Mouse (Mus musculus) heart, embryonic 16.5 days (tissue): ENCODE data around the gene Lypd6. TPM values are rescaled to one million over a fixed set of nuclear protein-coding genes. Genes with fewer than 3 reads are reported as not detected.

Source experiments
- ATAC-seq: fragments of 200-750 bp; cut with Nextera tagmentation; replicated peaks from 2 replicates; pipeline ENCODE4 v1.8.0; 2017; ENCODE audit warnings: moderate number of reproducible peaks; ENCODE audit not compliant: insufficient read depth, low FRiP score; ENCODE audit errors: extremely low read depth
- H3K27ac ChIP-seq: fragments of 300-500 bp; sonication (generic); 2 replicates; pipeline ENCODE4 v1.5.1; 2014; ENCODE audit warnings: mild to moderate bottlenecking, low read length, control low read depth, moderate library complexity
- H3K27me3 ChIP-seq: fragments of 300-500 bp; sonication (generic); 2 replicates; pipeline ENCODE4 v1.6.1; 2014; ENCODE audit warnings: low read length, mixed read lengths; ENCODE audit not compliant: control insufficient read depth, insufficient read depth
- H3K36me3 ChIP-seq: fragments of 300-500 bp; sonication (generic); 2 replicates; pipeline ENCODE4 v1.6.1; 2014; ENCODE audit not compliant: control insufficient read depth, insufficient read depth
- H3K4me1 ChIP-seq: fragments of 300-500 bp; sonication (generic); 2 replicates; pipeline ENCODE4 v1.6.1; 2014; ENCODE audit warnings: low read length, mixed read lengths; ENCODE audit not compliant: control insufficient read depth, insufficient read depth
- H3K4me2 ChIP-seq: fragments of 300-500 bp; sonication (generic); 2 replicates; pipeline ENCODE4 v1.6.1; 2014; ENCODE audit warnings: low read depth, mild to moderate bottlenecking, control low read depth, low read length
- H3K4me3 ChIP-seq: fragments of 300-500 bp; sonication (generic); 2 replicates; pipeline ENCODE4 v1.5.1; 2014; ENCODE audit warnings: mild to moderate bottlenecking, control low read depth, low read length
- H3K9ac ChIP-seq: fragments of 300-500 bp; sonication (generic); 2 replicates; pipeline ENCODE4 v1.6.1; 2014; ENCODE audit warnings: low read length, control low read depth
- H3K9me3 ChIP-seq: fragments of 300-500 bp; sonication (generic); replicated peaks from 2 replicates; pipeline ENCODE4 v1.6.1; 2016; ENCODE audit warnings: low read length; ENCODE audit not compliant: control insufficient read depth
- WGBS: fragments of 180-500 bp; shearing (Covaris S2); extraction: QIAGEN DNeasy Blood & Tissue Kit; methylation state at CpG from one replicate; pipeline ENCODE4 v1.1.7; 2014; 5-methylcytosine and 5-hydroxymethylcytosine counted together
- polyA plus RNA-seq: library from polyadenylated mRNA; unstranded; fragments of >200 nt; fragmentation: Nextera tagmentation; extraction: Ambion mirVana; gene quantifications from 2 replicates; pipeline ENCODE4 v1.2.1, GENCODE M21; 2015

Gene Lypd6
- polyA plus RNA-seq, 1 experiment from 2014 or later = 2.5 TPM

DNA sequence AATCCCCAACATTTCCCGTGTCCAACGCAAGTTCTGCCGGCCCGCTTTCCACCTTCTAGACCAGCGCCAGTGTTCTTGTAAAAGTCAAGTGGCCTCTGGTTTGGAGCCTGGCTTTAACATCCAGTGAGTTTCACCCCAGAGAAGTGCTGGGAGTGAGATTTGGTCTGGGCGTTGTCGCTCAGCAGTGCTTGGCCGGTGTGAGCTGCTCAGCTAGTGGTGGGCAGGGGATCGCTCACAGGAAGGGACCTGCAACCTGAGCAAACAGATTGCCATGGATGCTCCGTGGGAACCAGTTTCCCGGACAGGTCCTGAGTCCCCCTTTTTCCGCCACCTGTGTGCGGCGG lies 355 bp upstream of the Lypd6 start:
- peak; percentile 38; the same call in 1 of the 2 replicates for ATAC-seq
- WGBS = 2% methylated on average over 14 of the region's 14 CpGs
- H3K27ac ChIP-seq = no peak overlapping the region

DNA sequence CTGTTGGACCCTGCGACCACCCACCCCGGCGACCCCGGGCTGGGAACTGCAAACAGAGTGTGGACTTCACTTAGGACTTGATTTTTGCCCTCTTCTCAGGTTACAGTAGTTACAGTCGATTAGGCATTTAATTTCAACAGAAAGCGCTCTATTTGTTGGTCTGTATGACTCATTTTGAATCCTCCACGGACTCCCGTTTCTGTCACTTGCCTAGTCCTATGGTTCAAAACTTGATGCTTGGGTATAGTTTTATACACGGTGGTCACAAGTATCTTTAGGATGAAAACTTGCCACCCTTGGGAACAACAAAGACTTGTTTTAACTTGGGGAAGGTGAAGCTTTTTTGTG lies 713 bp downstream of the Lypd6 start:
- H3K4me3 ChIP-seq = peak overlapping the region; percentile 79
- H3K27ac ChIP-seq = no peak overlapping the region
- no peak for ATAC-seq

More for the DNA sequence above, 355 bp upstream of the Lypd6 start:
- H3K9me3 ChIP-seq = no peaks in the 10 kb centered on the region
- H3K4me1 ChIP-seq = peaks cover 9% of the 10 kb centered on the region; the same call in 1 of the 2 replicates
- no peaks in the 10 kb centered on the region for H3K36me3 ChIP-seq
- H3K4me2 ChIP-seq = peak overlapping the region; percentile 99
- 0 out of 2 replicates have a peak, but pooled peaks cover 6% of the 10 kb centered on the region for H3K27me3 ChIP-seq
- H3K4me3 ChIP-seq = peak overlapping the region; percentile 79
- peak overlapping the region; percentile 51 for H3K9ac ChIP-seq

GRCm38 (mm10) chr2:50069571-50070295 lies 3.5 kb downstream of the Lypd6 start:
- H3K4me3 ChIP-seq = no peak overlapping the region
- ATAC-seq = no peak
- no peak overlapping the region for H3K9ac ChIP-seq
- H3K9me3 ChIP-seq = no peaks in the 10 kb centered on the region
- WGBS = 54% methylated on average over 13 of the region's 13 CpGs
- H3K36me3 ChIP-seq = no peaks in the 10 kb centered on the region
- H3K4me1 ChIP-seq = peaks cover 9% of the 10 kb centered on the region; the same call in 1 of the 2 replicates
- no peak overlapping the region for H3K27ac ChIP-seq
- no peak overlapping the region for H3K4me2 ChIP-seq
- H3K27me3 ChIP-seq = 0 out of 2 replicates have a peak, but pooled peaks cover 6% of the 10 kb centered on the region

More for the DNA sequence above, 713 bp downstream of the Lypd6 start:
- H3K27me3 ChIP-seq = 0 out of 2 replicates have a peak, but pooled peaks cover 6% of the 10 kb centered on the region
- H3K9ac ChIP-seq = peak overlapping the region; percentile 74
- H3K36me3 ChIP-seq = no peaks in the 10 kb centered on the region
- peak overlapping the region; percentile 99 for H3K4me2 ChIP-seq
- no peaks in the 10 kb centered on the region for H3K9me3 ChIP-seq
- 4% methylated on average over 9 of the region's 9 CpGs for WGBS
- H3K4me1 ChIP-seq = peaks cover 9% of the 10 kb centered on the region; the same call in 1 of the 2 replicates

GRCm38 (mm10) chr2:50072158-50072557 lies 5.9 kb downstream of the Lypd6 start:
- ATAC-seq = no peak
- H3K27me3 ChIP-seq = 0 out of 2 replicates have a peak, but pooled peaks cover 6% of the 10 kb centered on the region
- no peaks in the 10 kb centered on the region for H3K9me3 ChIP-seq
- H3K27ac ChIP-seq = no peak overlapping the region
- no peak overlapping the region for H3K4me3 ChIP-seq
- no peaks in the 10 kb centered on the region for H3K36me3 ChIP-seq
- no peak overlapping the region for H3K9ac ChIP-seq
- H3K4me2 ChIP-seq = no peak overlapping the region
- H3K4me1 ChIP-seq = peaks cover 7% of the 10 kb centered on the region; the same call in 1 of the 2 replicates
- WGBS = 76% methylated on average over 4 of the region's 4 CpGs

GRCm38 (mm10) chr2:50084746-50085145 lies 18.5 kb downstream of the Lypd6 start:
- Histone ChIP-seq H3K9ac (no peak overlapping the region), H3K27me3 (no peaks in the 10 kb centered on the region), H3K36me3 (no peaks in the 10 kb centered on the region), H3K27ac (no peak overlapping the region), H3K9me3 (no peaks in the 10 kb centered on the region), H3K4me2 (no peak overlapping the region), H3K4me1 (no peaks in the 10 kb centered on the region), H3K4me3 (no peak overlapping the region)
- ATAC-seq = no peak
- 45% methylated on average over 3 of the region's 3 CpGs for WGBS

DNA sequence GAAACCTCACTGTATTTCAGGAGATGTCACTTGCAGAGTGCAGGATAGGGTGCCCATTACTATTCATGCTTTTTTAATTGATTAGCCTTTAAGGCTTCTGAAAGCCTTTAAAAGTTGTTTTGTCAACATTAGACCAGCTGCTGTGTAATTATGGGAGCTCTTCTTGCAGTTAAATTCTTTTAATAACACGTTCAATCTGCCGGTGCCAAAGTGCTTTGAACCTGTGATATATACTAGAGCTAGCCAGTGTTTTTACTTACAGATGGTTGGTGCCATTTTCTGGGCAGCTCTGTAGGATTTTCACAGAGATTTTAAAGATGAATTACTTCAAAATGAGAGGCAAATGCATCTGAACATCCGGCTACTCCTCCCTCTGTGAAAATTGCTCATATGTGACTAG lies 21.5 kb downstream of the Lypd6 start:
- H3K36me3 ChIP-seq = no peaks in the 10 kb centered on the region
- H3K9ac ChIP-seq = no peak overlapping the region
- no peaks in the 10 kb centered on the region for H3K27me3 ChIP-seq
- H3K9me3 ChIP-seq = no peaks in the 10 kb centered on the region
- H3K4me3 ChIP-seq = no peak overlapping the region
- WGBS = 79% methylated on average over 3 of the region's 3 CpGs
- H3K4me1 ChIP-seq = no peaks in the 10 kb centered on the region
- no peak for ATAC-seq
- H3K27ac ChIP-seq = no peak overlapping the region
- H3K4me2 ChIP-seq = no peak overlapping the region

- ATAC-seq = no peak
- no peak overlapping the region for H3K4me3 ChIP-seq
- no peak overlapping the region for H3K27ac ChIP-seq
- no peaks in the 10 kb centered on the region for H3K27me3 ChIP-seq
- H3K36me3 ChIP-seq = no peaks in the 10 kb centered on the region
- no peak overlapping the region for H3K9ac ChIP-seq
- H3K4me1 ChIP-seq = peaks cover 11% of the 10 kb centered on the region
- WGBS = 44% methylated on average over 3 of the region's 3 CpGs
- H3K9me3 ChIP-seq = no peaks in the 10 kb centered on the region
- H3K4me2 ChIP-seq = no peak overlapping the region
Observed at GRCm38 (mm10) chr2:50096336-50096735, 30.1 kb downstream of the Lypd6 start.

DNA sequence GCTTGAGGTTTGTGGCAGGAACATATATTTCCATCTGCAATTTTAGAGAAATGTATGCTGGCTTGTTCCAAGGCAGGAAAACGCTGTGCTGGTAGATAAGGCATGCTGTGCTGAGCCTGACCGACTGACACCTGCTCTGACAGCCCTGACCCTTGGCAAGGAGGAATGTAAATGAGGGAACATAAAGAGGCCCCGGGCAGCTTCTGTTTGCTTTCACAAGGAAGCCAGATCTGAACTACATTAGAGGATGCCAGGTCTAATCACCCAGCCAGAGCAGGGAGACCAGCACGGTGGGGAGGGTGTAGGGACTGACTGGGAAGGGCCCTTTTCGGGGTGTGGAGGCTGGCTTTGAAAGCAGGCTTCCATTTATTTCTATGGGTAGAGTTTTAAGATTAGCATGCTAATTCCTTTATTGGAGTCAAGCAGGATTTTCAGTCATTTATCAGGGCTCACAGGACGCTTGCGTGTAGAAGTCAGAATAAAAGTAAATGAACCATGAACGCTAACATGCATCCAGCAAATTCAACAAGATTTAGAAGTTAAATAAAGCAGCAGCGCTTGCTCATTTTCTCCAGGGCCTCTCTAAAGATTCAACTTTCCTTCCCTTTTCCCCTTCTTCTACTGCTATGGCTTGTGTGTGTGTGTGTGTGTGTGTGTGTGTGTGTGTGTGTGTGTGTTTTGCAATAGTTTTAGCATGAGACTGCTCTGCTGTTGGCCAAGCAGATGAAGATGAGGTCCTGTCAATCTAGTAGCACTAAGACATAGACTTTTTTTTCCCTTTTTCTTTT lies 34.3 kb downstream of the Lypd6 start:
- peak; percentile 49; the same call in 1 of the 2 replicates for ATAC-seq
- WGBS = 31% methylated on average over 9 of the region's 9 CpGs
- H3K4me2 ChIP-seq = no peak overlapping the region
- no peak overlapping the region for H3K9ac ChIP-seq
- no peaks in the 10 kb centered on the region for H3K36me3 ChIP-seq
- H3K4me1 ChIP-seq = peaks cover 11% of the 10 kb centered on the region
- no peaks in the 10 kb centered on the region for H3K9me3 ChIP-seq
- H3K27me3 ChIP-seq = no peaks in the 10 kb centered on the region
- no peak overlapping the region for H3K4me3 ChIP-seq
- H3K27ac ChIP-seq = no peak overlapping the region; the same call in 1 of the 2 replicates

- Histone ChIP-seq H3K27me3 (no peaks in the 10 kb centered on the region), H3K9ac (no peak overlapping the region), H3K9me3 (no peaks in the 10 kb centered on the region), H3K36me3 (no peaks in the 10 kb centered on the region), H3K4me1 (peaks cover 11% of the 10 kb centered on the region), H3K4me3 (no peak overlapping the region), H3K4me2 (no peak overlapping the region), H3K27ac (no peak overlapping the region)
- no peak for ATAC-seq
- WGBS = 60% methylated on average over 1 of the region's 1 CpGs
Observed at GRCm38 (mm10) chr2:50101152-50101450, 34.9 kb downstream of the Lypd6 start.
